Mouse (Mus musculus): ENCODE data around the gene 1190007I07Rik.

1190007I07Rik gene

GRCm38 (mm10) chr10:82622671-82623552 is at the start of gene 1190007I07Rik:
Gene 1190007I07Rik (minus strand): TSS chr10:82623228.
- DNase-seq (ENCODE audit: low spot score in 2 of 2): peak; percentile 85 to 87

GRCm38 (mm10) chr10:82670205-82670604 is 47.2 kb upstream of the 1190007I07Rik start:
- DNase-seq (ENCODE audit: low spot score in 2 of 2): no peak

DNA sequence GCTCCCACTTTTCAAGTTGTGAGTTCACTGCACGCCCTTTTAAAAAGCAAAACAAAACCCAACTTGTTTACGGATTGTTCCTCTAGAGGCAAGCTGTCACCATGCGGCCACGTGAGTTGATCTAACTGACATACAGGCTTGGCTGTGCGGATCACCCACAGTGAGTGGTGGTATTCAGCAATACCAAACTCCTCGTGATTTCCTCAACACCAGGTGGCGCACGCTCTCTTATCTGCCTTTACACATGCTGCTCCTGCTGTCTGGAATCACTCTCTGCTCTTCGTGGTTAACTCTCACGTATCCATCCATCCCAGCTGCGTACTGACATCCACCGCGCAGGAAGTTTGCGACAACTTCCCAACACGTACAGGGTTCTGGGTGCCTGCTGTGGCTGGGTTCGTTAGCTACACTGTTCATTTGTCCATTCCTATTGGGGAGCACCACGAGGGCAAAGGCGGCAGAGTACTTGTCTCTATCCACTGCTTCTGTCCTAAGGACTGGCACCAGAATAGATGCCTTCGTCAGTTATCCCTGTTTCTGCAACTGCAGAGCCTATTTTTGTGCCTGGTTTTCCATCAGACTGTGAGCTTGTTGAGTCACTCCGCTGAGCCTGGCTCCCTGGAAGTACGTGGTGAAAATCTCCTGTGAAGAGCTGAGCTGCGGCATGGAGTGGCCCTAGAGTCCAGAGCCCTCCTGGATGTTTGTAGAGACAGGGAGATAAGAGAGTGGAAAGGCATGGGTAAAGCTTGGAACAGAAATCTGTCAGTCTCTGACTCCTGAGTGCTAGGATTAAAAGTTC is 43.6 kb upstream of the 1190007I07Rik start:
- DNase-seq (ENCODE audit: low spot score in 2 of 2): peak; percentile 56 to 76

DNA sequence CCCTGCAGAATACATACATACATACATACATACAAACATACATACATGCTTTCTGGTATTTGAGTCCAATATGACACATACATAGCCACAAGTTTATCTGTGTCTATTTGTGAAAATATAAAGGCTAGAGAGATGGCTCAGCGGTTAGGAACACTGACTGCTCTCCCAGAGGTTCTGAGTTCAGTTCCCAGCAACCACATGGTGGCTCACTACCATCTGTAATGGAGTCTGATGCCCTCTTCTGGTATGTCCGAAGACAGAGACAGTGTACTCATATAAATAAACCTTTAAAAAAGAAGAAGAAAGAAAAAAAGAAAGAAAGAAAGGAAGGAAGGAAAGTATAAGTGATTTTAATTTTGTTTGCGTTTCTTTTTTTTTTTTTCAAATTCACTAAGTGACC is 42.9 kb upstream of the 1190007I07Rik start:
- no peak for DNase-seq (ENCODE audit: low spot score in 2 of 2)

- no peak for DNase-seq (ENCODE audit: low spot score in 2 of 2)
Measured at GRCm38 (mm10) chr10:82663289-82663688, 40.3 kb upstream of the 1190007I07Rik start.

GRCm38 (mm10) chr10:82662267-82662990 is 39.4 kb upstream of the 1190007I07Rik start:
- DNase-seq (ENCODE audit: low spot score in 2 of 2): no peak

DNA sequence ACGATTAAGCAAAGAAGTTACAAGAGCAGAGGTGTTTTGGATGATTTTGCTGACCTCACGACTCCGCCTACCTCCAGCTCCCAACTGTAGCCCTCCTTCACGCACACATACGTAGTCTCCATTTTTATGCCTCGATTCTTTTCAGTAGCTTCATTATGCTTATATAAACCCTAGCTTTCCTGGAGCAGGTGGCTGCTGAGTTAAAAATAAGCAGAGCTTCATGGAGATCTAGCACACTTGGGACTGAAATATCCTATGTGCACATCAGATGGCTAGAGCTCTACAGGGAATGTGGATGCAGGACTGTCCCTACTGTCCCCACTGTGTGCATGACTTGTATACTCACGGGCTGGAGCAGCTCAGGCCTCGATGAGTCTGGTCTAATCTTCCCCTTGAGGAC is 38.8 kb upstream of the 1190007I07Rik start:
- DNase-seq (ENCODE audit: low spot score in 2 of 2): no peak

DNA sequence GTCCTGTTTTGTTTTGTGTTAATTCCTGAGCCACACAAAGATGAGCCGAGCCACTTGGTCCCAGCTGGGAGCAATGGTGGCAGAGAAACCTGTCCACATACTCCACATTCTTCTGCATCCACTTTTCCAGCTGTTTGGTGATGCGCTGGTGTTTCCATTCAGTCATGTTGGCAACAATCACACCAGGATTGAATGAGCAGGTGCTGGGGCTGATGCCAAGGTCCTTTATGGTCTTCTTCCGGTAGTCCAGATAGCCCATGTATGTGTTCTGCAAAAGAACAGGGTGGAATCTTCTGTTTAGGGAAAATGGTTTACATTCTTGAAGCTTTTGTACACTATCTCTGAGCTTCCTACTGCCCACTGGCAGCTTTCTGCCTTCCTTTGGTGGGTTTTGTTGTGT is 31.6 kb upstream of the 1190007I07Rik start:
- no peak for DNase-seq (ENCODE audit: low spot score in 2 of 2)

DNA sequence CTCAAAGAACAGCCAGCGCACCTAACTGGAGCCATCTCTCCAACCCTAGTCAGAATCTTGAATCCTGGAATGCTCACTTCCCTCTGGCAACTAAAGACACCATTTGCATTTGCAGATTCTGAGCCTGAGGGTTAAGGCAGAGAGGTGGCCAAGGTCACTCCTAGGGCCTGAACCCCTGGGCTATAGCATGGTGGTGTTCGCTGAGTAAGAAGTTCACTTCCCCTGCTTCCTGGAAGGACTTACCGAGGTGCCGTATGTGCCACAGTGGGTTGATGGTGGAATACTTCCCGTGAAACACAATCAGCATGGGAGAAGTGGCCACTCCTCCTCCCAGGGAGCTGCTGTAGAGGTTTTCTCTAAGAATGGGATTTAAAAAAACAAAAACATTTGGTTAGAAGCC is 29.6 kb upstream of the 1190007I07Rik start:
- no peak for DNase-seq (ENCODE audit: low spot score in 2 of 2)

DNA sequence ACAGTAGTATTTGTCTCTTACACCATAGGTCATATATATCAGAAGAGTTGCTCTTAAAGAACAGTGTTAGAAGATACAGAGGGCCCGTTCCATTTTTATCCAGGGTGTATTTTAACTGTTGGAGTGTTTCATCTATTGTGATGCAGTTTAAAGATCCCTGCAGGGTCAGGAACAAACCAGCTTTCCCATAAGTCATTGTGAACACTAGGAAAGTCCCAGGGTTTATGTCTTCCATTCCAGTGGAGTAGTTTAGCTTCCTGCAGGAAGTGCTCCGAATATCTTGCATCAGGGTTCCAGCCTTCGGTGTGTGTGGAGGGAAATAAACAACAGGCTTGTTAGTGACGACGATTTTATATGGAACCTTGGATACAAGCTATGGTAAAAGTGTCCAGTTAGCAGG is 28.2 kb upstream of the 1190007I07Rik start:
- no peak for DNase-seq (ENCODE audit: low spot score in 2 of 2)

DNA sequence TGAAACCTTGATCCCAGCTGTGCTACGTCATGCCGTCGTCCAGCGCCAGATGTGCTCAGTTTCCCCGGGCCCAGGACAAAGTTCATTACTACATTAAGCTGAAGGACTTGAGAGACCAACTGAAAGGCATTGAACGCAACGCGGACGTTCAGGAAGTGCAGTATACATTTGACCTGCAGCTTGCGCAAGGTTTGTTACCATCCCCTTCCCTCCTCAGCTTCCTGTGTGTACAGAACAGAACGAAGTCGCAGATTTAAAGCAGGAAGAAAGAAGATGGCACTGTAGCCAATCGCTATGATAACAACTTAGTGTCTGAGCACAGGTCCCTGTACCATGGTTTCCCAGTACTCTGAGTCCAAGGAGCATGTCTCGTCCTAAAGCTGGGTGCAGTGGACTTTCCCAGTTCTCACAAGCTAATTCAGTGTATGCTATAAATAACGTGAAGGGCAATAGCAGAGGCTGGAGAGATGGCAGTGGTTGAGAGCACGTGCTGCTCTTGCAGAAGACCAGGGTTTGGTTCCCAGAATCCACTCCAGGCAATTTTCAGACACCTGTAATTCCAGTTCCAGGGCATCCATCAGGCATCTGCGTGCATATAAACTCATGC is 24.3 kb upstream of the 1190007I07Rik start:
- DNase-seq (ENCODE audit: low spot score in 2 of 2): no peak

DNA sequence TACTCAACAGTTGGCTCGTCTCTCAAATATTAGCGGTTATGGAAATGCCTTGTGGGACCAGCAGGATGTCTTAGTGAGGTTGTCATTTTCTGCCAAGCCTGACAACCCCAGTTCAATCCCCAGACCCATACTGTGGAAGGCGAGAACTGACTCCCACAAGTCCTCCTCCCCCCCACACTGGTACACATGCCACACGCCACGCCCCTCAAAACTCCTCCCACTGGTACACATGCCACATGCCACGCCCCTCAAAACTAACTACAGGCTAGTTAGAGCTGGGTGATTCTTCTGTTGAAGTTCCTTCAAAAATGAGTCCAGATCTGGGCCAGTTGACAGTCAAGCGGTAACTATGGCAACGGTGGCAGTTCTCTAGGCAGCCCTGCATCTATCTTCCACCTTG is 23.1 kb upstream of the 1190007I07Rik start:
- no peak for DNase-seq (ENCODE audit: low spot score in 2 of 2)

DNA sequence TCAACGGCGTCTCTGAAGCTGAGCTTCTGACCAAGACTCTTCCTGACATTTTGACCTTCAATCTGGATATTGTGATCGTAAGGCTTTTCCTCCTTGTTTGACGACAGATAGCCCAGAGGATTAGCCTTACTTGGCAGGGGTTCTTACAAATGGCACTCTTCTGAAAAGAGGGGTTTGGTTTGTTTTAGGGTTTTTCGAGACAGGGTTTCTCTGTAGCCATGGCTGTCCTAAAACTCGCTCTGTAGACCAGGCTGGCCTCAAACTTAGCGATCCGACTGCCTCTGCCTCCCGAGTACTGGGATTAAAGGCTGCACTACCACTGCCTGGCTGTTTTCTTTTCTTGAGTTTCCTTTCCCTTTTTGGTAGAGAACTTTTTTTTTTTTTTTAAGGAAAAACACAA is 18.5 kb upstream of the 1190007I07Rik start:
- DNase-seq (ENCODE audit: low spot score in 2 of 2): no peak

DNA sequence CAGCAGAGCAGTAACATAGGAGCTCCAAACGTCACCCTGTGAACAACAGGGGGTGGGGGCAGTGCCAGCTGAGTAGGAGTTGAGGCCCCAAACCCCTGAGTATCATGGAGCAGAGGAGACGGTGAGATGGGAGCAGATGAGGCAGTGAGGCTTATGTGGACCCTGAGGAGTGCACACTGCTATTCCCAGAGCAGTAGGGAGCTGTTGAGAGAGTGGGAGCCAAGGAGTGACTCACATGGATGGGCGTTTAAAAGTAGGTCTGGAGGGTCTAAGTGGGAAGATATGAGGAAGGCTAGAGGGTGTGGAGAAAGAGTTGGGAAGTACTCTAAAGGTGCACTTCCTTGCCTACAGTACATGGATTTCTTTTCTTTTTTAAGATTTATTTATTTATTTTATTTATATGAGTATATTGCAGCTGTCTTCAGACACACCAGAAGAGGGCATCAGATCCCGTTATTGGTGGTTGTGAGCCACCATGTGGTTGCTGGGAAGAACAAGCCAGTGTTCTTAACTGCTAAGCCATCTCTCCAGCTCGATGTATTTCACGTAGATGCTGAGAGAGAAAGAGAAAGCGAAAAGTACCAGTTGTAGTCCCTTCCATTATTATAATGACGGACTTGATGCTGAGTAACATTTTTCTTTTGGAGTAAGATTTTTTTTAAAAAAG is 16.1 kb upstream of the 1190007I07Rik start:
- DNase-seq (ENCODE audit: low spot score in 2 of 2): no peak

GRCm38 (mm10) chr10:82636321-82636720 is 13.3 kb upstream of the 1190007I07Rik start:
- DNase-seq (ENCODE audit: low spot score in 2 of 2): no peak

DNA sequence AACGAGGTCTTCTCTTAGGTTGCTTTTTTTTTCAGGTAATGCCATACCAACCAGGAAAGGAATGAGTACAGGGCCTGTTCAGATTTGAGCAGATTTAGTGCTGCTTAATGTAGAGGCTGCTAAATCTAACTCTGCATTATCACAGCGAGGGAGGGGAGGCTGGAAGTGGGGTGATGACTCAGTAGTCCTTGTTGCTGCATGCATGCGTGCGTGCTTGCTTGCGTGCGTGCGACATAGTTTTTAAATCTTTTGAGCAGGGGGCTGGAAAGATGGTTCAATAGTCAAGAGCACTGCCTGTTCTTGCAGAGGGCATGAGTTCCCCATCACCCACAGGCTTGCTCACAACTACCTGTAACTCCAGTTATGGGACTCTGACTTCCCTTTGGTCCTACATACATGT is 11.3 kb upstream of the 1190007I07Rik start:
- DNase-seq (ENCODE audit: low spot score in 2 of 2): no peak

DNA sequence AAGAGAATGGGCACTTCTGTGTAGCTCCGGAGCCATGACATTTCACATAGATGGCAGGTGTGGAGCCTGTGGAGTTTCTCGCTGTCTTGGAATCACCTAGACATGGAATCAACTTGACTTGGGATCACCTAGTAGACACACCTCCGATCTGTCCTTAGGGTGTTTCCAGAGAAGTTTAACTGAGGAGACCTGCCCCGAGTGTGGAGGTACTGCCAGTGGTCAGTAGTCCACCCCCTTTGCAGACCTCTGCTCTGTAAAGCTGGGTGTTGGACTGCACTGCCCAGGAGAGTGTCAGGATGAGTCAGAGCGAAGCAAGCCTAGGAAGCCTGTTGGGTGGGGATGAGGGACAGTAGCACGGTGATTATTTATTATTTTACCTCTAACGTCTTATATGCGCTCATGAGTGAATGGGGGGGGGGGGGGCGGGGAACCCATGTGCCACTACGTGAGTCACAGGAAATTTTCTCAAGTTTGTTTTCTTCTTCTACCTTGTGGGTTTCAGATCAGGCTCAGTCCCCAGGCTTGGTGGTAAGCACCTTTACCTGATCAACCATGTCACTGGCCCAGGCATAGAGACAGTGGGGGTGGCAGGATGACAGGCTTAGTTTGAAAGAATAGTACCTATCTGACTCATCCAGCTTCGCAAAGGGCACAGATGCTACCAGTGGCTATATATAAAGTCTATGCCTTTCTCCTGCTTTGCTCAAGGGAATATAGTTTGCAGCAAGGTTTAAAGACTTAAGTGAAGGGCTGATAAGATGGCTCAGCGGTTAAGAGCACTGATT is 9.7 kb upstream of the 1190007I07Rik start:
- no peak for DNase-seq (ENCODE audit: low spot score in 2 of 2)

GRCm38 (mm10) chr10:82631133-82631532 is 8.1 kb upstream of the 1190007I07Rik start:
- no peak for DNase-seq (ENCODE audit: low spot score in 2 of 2)

GRCm38 (mm10) chr10:82630497-82630896 is 7.5 kb upstream of the 1190007I07Rik start:
- no peak for DNase-seq (ENCODE audit: low spot score in 2 of 2)

DNA sequence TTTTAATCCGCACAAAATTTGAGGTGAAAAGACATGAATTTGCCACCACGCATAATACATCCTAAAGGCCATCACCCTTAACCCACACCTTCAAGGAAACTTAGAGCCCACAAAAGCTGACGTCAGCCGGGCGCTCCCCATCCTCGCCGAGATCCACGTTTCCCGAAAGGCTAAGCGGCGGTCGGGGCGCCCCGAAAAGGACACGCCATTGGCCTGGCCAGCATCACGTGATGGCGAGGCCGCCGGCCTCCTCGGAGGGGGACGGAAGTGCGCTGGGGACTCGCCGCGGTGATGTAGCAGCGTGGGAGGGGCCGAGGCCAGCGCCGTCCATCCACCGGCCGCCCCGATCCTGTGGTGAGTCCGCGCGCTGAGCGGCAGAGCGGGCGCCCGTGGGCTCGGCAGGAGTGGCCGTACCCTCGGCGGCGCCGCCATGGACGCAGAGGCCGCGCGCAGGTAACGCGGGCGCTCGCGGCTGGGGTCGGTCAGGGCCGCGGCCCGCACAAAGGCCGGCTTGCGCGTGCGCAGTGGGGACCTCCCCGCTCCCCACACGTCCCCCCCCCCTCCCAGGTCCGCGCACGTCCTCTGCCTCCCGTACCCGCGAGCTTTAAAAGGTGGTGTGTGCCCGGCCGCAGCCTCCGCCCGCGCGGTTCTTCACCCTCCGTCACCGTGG is 6.7 kb upstream of the 1190007I07Rik start, which contains the start of gene Tdg:
TSS of gene Tdg (plus strand) at position 243 of the 670 bp plus-strand sequence.
- DNase-seq (ENCODE audit: low spot score in 2 of 2): peak; percentile 91 to 93

All from natural killer cell, adult 2 months (primary cell).